ENCODE assay signal across 22 mouse cellular contexts in the genomic region with DNA sequence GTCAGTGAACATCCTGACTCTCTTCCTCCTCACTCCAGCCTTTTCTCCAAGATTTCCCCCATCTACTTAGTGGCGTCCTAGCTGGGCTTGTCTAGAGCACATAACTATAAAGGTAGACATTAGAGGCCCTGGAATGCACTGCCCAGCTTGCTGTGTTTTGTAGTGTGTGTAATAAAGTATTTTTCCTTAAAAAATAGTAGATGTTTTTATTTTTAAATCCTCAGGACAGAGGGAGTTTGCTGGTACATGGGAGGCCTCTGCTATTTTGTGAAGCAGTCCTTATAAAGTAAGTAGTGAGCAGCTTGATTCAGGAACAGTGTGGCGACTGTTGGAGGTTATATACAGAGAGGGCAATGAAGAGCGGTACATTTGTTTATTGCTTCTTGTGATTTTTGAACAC. TPM values are rescaled to one million over a fixed set of nuclear protein-coding genes. Genes with fewer than 3 reads are reported as not detected.
"Had no signal": no experiment of that assay in that cellular context is flagged by ENCODE, and none has a peak within 500 bp of the region (broad histone marks: within the 10 kb centered on the region; RNA-seq: fewer than 3 reads in every experiment).

No protein-coding gene starts in this region.

- H3K9ac ChIP-seq: neural tube, embryonic 13.5 days; neural tube, embryonic 15.5 days; stomach, embryonic 15.5 days had no signal

- H3K27ac ChIP-seq: neural tube, embryonic 13.5 days; neural tube, embryonic 15.5 days; stomach, embryonic 15.5 days; stomach, postnatal 0 days had no signal

- H3K9me3 ChIP-seq: neural tube, embryonic 13.5 days; neural tube, embryonic 15.5 days; stomach, embryonic 15.5 days had no signal

- DNase-seq: retina, postnatal 1 day; right cerebral cortex, adult 18-20 months; right cerebral cortex, postnatal 14 days; right cerebral cortex, postnatal 25 days; right cerebral cortex, postnatal 4 days; spleen, adult 18-20 months; thymus, adult 18-20 months; thymus, adult 2 months; thymus, postnatal 14 days; thymus, postnatal 25 days; thymus, postnatal 36 days; thymus, postnatal 4 days had no signal

- H3K4me3 ChIP-seq: neural tube, embryonic 13.5 days; neural tube, embryonic 15.5 days; stomach, embryonic 15.5 days had no signal

- H3K4me2 ChIP-seq: neural tube, embryonic 13.5 days; neural tube, embryonic 15.5 days; stomach, embryonic 15.5 days had no signal

- H3K36me3 ChIP-seq: neural tube, embryonic 13.5 days; neural tube, embryonic 15.5 days; stomach, embryonic 15.5 days had no signal

RNA-seq across cellular contexts. Expression of gene Prss16, which starts 0.8 kb away (rescaled TPM):
- polyA plus RNA-seq: neural tube, embryonic 14.5 days had no signal

RNA-seq across cellular contexts. Expression of gene Hist1h2ah, which starts 26.7 kb away (rescaled TPM):
- polyA plus RNA-seq: neural tube, embryonic 14.5 days; neural tube, embryonic 15.5 days; stomach, postnatal 0 days; urinary bladder, adult 2 months had no signal

RNA-seq across cellular contexts. Expression of gene Hist1h2bk, which starts 27.0 kb away (rescaled TPM):
- polyA plus RNA-seq: neural tube, embryonic 14.5 days had no signal

RNA-seq across cellular contexts. Expression of gene Pom121l2, which starts 27.7 kb away (rescaled TPM):
- total RNA-seq: neutrophil, adult 5-6 weeks had no signal
- polyA plus RNA-seq: neural tube, embryonic 13.5 days; neural tube, embryonic 14.5 days; neural tube, embryonic 15.5 days; small intestine, adult 2 months; spleen, adult 2 months; stomach, embryonic 14.5 days; stomach, postnatal 0 days; urinary bladder, adult 2 months had no signal
